Mouse (Mus musculus): ENCODE data around the gene Shisa5.

DNA sequence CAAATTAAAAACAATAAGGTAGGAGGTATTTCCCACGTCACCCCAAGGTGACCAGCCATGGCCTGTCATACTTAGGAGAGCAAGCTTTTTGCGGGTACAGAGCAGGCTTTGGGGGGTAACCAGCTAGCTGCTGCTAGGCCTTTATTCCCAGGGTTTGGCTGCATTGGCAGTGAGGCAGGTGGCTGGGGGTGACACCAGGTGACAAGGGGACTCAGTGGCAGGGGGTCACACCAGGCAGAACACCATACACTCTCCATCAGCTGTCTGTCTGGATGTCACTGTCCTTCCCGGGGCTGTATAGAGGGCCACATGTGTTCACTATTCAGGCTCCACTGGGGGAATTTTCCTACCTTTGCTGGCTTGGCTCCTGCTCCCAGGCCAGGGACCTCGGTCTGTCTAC, 18.6 kb downstream of the Shisa5 start:
- TF ChIP-seq POLR2A (IDR thresholded peaks at IDR 0.05; ENCODE audit: insufficient read length, low read depth) (no peak), MAX (IDR thresholded peaks at IDR 0.05; ENCODE audit: low read depth) (no peak), POLR2AphosphoS2 (IDR thresholded peaks at IDR 0.05; ENCODE audit: insufficient read length, low read depth) (no peak), CEBPB (IDR thresholded peaks at IDR 0.05; ENCODE audit: insufficient read depth, poor library complexity, severe bottlenecking) (no peak), E2F4 (IDR thresholded peaks at IDR 0.05; ENCODE audit: insufficient read depth) (no peak), TCF3 (IDR thresholded peaks at IDR 0.05; ENCODE audit: insufficient read length, low read depth) (no peak), TCF12 (IDR thresholded peaks at IDR 0.05; ENCODE audit: insufficient read depth, poor library complexity, severe bottlenecking) (no peak), MYOG (IDR thresholded peaks at IDR 0.05; ENCODE audit: control insufficient read depth in 1 of 3, insufficient read depth in 1 of 3, insufficient read length in 2 of 3, low read depth in 2 of 3) (no peak)
